Mouse (Mus musculus) midbrain, embryonic 16.5 days (tissue): ENCODE data around the gene Nlrp3. TPM values are rescaled to one million over a fixed set of nuclear protein-coding genes. Genes with fewer than 3 reads are reported as not detected.

Experiments used
- ATAC-seq: fragments of 200-750 bp; cut with Nextera tagmentation; 2 replicates; pipeline ENCODE4 v1.8.0; 2017; ENCODE audit warnings: moderate TSS enrichment
- H3K27ac ChIP-seq: fragments of 300-500 bp; sonication (generic); 2 replicates; pipeline ENCODE4 v1.5.1; 2014; ENCODE audit warnings: mild to moderate bottlenecking, low read length, mixed read lengths
- H3K27me3 ChIP-seq: fragments of 300-500 bp; sonication (generic); 2 replicates; pipeline ENCODE4 v1.6.1; 2014; ENCODE audit warnings: low read depth, low read length, mixed read lengths; ENCODE audit not compliant: control insufficient read depth, insufficient read depth
- H3K36me3 ChIP-seq: fragments of 300-500 bp; sonication (generic); 2 replicates; pipeline ENCODE4 v1.6.1; 2014; ENCODE audit warnings: mild to moderate bottlenecking, low read length, moderate library complexity, mixed read lengths; ENCODE audit not compliant: control insufficient read depth, insufficient read depth
- H3K4me1 ChIP-seq: fragments of 300-500 bp; sonication (generic); 2 replicates; pipeline ENCODE4 v1.6.1; 2014; ENCODE audit warnings: mild to moderate bottlenecking, low read length, mixed read lengths; ENCODE audit not compliant: control insufficient read depth, insufficient read depth
- H3K4me2 ChIP-seq: fragments of 300-500 bp; sonication (generic); 2 replicates; pipeline ENCODE4 v1.6.1; 2014; ENCODE audit warnings: mild to moderate bottlenecking, low read length, mixed read lengths
- H3K4me3 ChIP-seq: fragments of 300-500 bp; sonication (generic); 2 replicates; pipeline ENCODE4 v1.5.1; 2014; ENCODE audit warnings: low read depth, mild to moderate bottlenecking, low read length, moderate library complexity, mixed read lengths
- H3K9ac ChIP-seq: fragments of 300-500 bp; sonication (generic); 2 replicates; pipeline ENCODE4 v1.6.1; 2014; ENCODE audit warnings: low read depth, low read length, mixed read lengths
- H3K9me3 ChIP-seq: fragments of 300-500 bp; sonication (generic); replicated peaks from 2 replicates; pipeline ENCODE4 v1.6.1; 2014; ENCODE audit warnings: mild to moderate bottlenecking, low read length, mixed read lengths; ENCODE audit not compliant: control insufficient read depth, poor library complexity, severe bottlenecking
- WGBS: fragments of 180-500 bp; shearing (Covaris S2); extraction: QIAGEN DNeasy Blood & Tissue Kit; methylation state at CpG from one replicate; pipeline ENCODE4 v1.1.7; 2014; 5-methylcytosine and 5-hydroxymethylcytosine counted together
- polyA plus RNA-seq: library from polyadenylated mRNA; unstranded; fragments of >200 nt; fragmentation: Nextera tagmentation; extraction: Ambion mirVana; gene quantifications from 2 replicates; pipeline ENCODE4 v1.2.1, GENCODE M21; 2015

Nlrp3 gene
- polyA plus RNA-seq, 1 experiment from 2014 or later = 0.09 TPM

- ATAC-seq = no peak
- Histone ChIP-seq H3K4me1 (no peaks in the 10 kb centered on the region), H3K9ac (no peak overlapping the region)
Measured at GRCm38 (mm10) chr11:59589496-59589895, 48.1 kb downstream of the Nlrp3 start.

GRCm38 (mm10) chr11:59593189-59593588 lies 51.8 kb downstream of the Nlrp3 start, which contains the start of gene Olfr223:
Gene Olfr223 (minus strand): TSS chr11:59593289.
- H3K9me3 ChIP-seq = no peaks in the 10 kb centered on the region
- no peaks in the 10 kb centered on the region for H3K36me3 ChIP-seq
- no peak within 1 kb of the TSS for H3K9ac ChIP-seq
- no peak within 1 kb of the TSS for H3K4me3 ChIP-seq
- WGBS = 79% methylated on average over 6 of the region's 6 CpGs
- no peak within 1 kb of the TSS for H3K4me2 ChIP-seq
- ATAC-seq = no peak
- no peak within 1 kb of the TSS for H3K27ac ChIP-seq
- H3K4me1 ChIP-seq = no peaks in the 10 kb centered on the region
- H3K27me3 ChIP-seq = no peaks in the 10 kb centered on the region

More at GRCm38 (mm10) chr11:59589496-59589895, 48.1 kb downstream of the Nlrp3 start:
- no peak overlapping the region for H3K27ac ChIP-seq
- H3K36me3 ChIP-seq = no peaks in the 10 kb centered on the region
- 88% methylated on average over 8 of the region's 8 CpGs for WGBS
- no peaks in the 10 kb centered on the region for H3K27me3 ChIP-seq
- no peaks in the 10 kb centered on the region for H3K9me3 ChIP-seq
- no peak overlapping the region for H3K4me3 ChIP-seq
- no peak overlapping the region for H3K4me2 ChIP-seq

- Histone ChIP-seq H3K27me3 (no peaks in the 10 kb centered on the region), H3K4me3 (no peak overlapping the region), H3K9me3 (no peaks in the 10 kb centered on the region), H3K9ac (no peak overlapping the region), H3K27ac (no peak overlapping the region), H3K4me1 (no peaks in the 10 kb centered on the region), H3K4me2 (no peak overlapping the region), H3K36me3 (no peaks in the 10 kb centered on the region)
- WGBS = 46% methylated on average over 4 of the region's 4 CpGs
- no peak for ATAC-seq
Measured at GRCm38 (mm10) chr11:59596091-59596490, 54.7 kb downstream of the Nlrp3 start.

- 88% methylated on average over 8 of the region's 8 CpGs for WGBS
- Histone ChIP-seq H3K4me3 (no peak overlapping the region), H3K27ac (no peak overlapping the region)
Measured at GRCm38 (mm10) chr11:59596950-59597349, 55.6 kb downstream of the Nlrp3 start.

GRCm38 (mm10) chr11:59599211-59599610 lies 57.8 kb downstream of the Nlrp3 start:
- no peak overlapping the region for H3K27ac ChIP-seq
- H3K27me3 ChIP-seq = no peaks in the 10 kb centered on the region
- ATAC-seq = no peak
- WGBS = 79% methylated on average over 7 of the region's 7 CpGs
- H3K36me3 ChIP-seq = no peaks in the 10 kb centered on the region
- no peaks in the 10 kb centered on the region for H3K4me1 ChIP-seq
- no peak overlapping the region for H3K4me3 ChIP-seq
- no peak overlapping the region for H3K9ac ChIP-seq
- no peak overlapping the region for H3K4me2 ChIP-seq
- no peaks in the 10 kb centered on the region for H3K9me3 ChIP-seq

More at GRCm38 (mm10) chr11:59596950-59597349, 55.6 kb downstream of the Nlrp3 start:
- Histone ChIP-seq H3K36me3 (no peaks in the 10 kb centered on the region), H3K27me3 (no peaks in the 10 kb centered on the region), H3K9me3 (no peaks in the 10 kb centered on the region), H3K4me2 (no peak overlapping the region), H3K4me1 (no peaks in the 10 kb centered on the region), H3K9ac (no peak overlapping the region)
- ATAC-seq = no peak

- Histone ChIP-seq H3K27ac (no peak overlapping the region), H3K4me3 (no peak overlapping the region), H3K36me3 (no peaks in the 10 kb centered on the region), H3K9ac (no peak overlapping the region), H3K9me3 (no peaks in the 10 kb centered on the region), H3K4me2 (no peak overlapping the region), H3K4me1 (no peaks in the 10 kb centered on the region), H3K27me3 (no peaks in the 10 kb centered on the region)
- 93% methylated on average over 3 of the region's 3 CpGs for WGBS
- ATAC-seq = no peak
Measured at GRCm38 (mm10) chr11:59600872-59601271, 59.5 kb downstream of the Nlrp3 start.

- H3K9me3 ChIP-seq = no peaks in the 10 kb centered on the region
- H3K4me1 ChIP-seq = no peaks in the 10 kb centered on the region
- WGBS = 59% methylated on average over 1 of the region's 1 CpGs
- H3K9ac ChIP-seq = no peak overlapping the region
- H3K4me2 ChIP-seq = no peak overlapping the region
- no peaks in the 10 kb centered on the region for H3K36me3 ChIP-seq
- ATAC-seq = no peak
- H3K27ac ChIP-seq = no peak overlapping the region
- H3K27me3 ChIP-seq = no peaks in the 10 kb centered on the region
- no peak overlapping the region for H3K4me3 ChIP-seq
Measured at GRCm38 (mm10) chr11:59602287-59602686, 60.9 kb downstream of the Nlrp3 start.

GRCm38 (mm10) chr11:59611646-59612045 lies 70.3 kb downstream of the Nlrp3 start:
- H3K27ac ChIP-seq = no peak overlapping the region
- no peak overlapping the region for H3K4me3 ChIP-seq
- no peaks in the 10 kb centered on the region for H3K9me3 ChIP-seq
- ATAC-seq = no peak
- no peak overlapping the region for H3K4me2 ChIP-seq
- H3K4me1 ChIP-seq = no peaks in the 10 kb centered on the region
- H3K36me3 ChIP-seq = no peaks in the 10 kb centered on the region
- H3K27me3 ChIP-seq = no peaks in the 10 kb centered on the region
- no peak overlapping the region for H3K9ac ChIP-seq
- 90% methylated on average over 5 of the region's 5 CpGs for WGBS

- H3K36me3 ChIP-seq = no peaks in the 10 kb centered on the region
- H3K4me1 ChIP-seq = no peaks in the 10 kb centered on the region
- 53% methylated on average over 4 of the region's 4 CpGs for WGBS
- no peak for ATAC-seq
- H3K4me2 ChIP-seq = no peak overlapping the region
- H3K4me3 ChIP-seq = no peak overlapping the region
- H3K27ac ChIP-seq = no peak overlapping the region
- no peak overlapping the region for H3K9ac ChIP-seq
- no peaks in the 10 kb centered on the region for H3K9me3 ChIP-seq
- no peaks in the 10 kb centered on the region for H3K27me3 ChIP-seq
Measured at GRCm38 (mm10) chr11:59614120-59614519, 72.8 kb downstream of the Nlrp3 start.
